Comparison of ENCODE assay signal across 13 mouse cellular contexts in genomic region chr16:50242444-50242843, GRCm38 (mm10).
DNase-seq lines count a peak whose midpoint lies in the region; ATAC-seq and TF ChIP-seq lines count a peak whose summit lies in the region.
"Had no signal": no experiment of that assay in that cellular context is flagged by ENCODE, and none has a peak within 500 bp of the region (broad histone marks: within the 10 kb centered on the region; RNA-seq: fewer than 3 reads in every experiment).

No protein-coding gene starts in this region.

- TF ChIP-seq EP300 in stomach, postnatal 0 days (optimal IDR thresholded peaks at IDR 0.05), result no peak

- H3K9me3 ChIP-seq in stomach, postnatal 0 days (ENCODE audit: control insufficient read depth, low read length), result no peaks in the 10 kb centered on the region
- H3K9me3 ChIP-seq: hindbrain, embryonic 12.5 days; limb, embryonic 10.5 days; liver, embryonic 15.5 days had no signal

- no peak overlapping the region for H3K4me3 ChIP-seq in layer of hippocampus, adult 2 months
- no peak overlapping the region for H3K4me3 ChIP-seq in stomach, postnatal 0 days (ENCODE audit: low read depth, low read length)
- H3K4me3 ChIP-seq: hindbrain, embryonic 12.5 days; limb, embryonic 10.5 days; liver, embryonic 15.5 days had no signal

- H3K4me1 ChIP-seq in stomach, postnatal 0 days (replicated peaks; ENCODE audit: control insufficient read depth, insufficient read depth), result no peaks in the 10 kb centered on the region
- H3K4me1 ChIP-seq: hindbrain, embryonic 12.5 days; limb, embryonic 10.5 days; liver, embryonic 15.5 days had no signal

- ATAC-seq in stomach, postnatal 0 days (ENCODE audit: low FRiP score, low TSS enrichment), result no peak

- H3K27ac ChIP-seq in layer of hippocampus, adult 2 months, result no peak overlapping the region
- H3K27ac ChIP-seq in stomach, postnatal 0 days (replicated peaks), result no peak overlapping the region
- H3K27ac ChIP-seq: hindbrain, embryonic 12.5 days; limb, embryonic 10.5 days; liver, embryonic 15.5 days had no signal

- DNase-seq in heart, postnatal 10 days, result peak; percentile 17 to 19
- no peak for DNase-seq in heart, postnatal 36 days
- DNase-seq in layer of hippocampus, adult 2 months (ENCODE audit: low spot score in 2 of 2), result no peak
- no peak for DNase-seq in layer of hippocampus, postnatal 25 days (ENCODE audit: extremely low spot score in 1 of 2, low spot score in 1 of 2)
- peak; percentile 40 to 48 for DNase-seq in right cerebral cortex, postnatal 10 days (ENCODE audit: low spot score in 2 of 2)
- DNase-seq in right cerebral cortex, postnatal 36 days (ENCODE audit: low spot score in 2 of 2), result no peak
- no peak for DNase-seq in stomach, postnatal 0 days (ENCODE audit: low spot score)
- no peak for DNase-seq in thymus, postnatal 36 days
- DNase-seq: adrenal gland, postnatal 25 days; spleen, adult 18-20 months had no signal

- peak; percentile 64 for TF ChIP-seq CTCF in layer of hippocampus, adult 2 months (conservative IDR thresholded peaks at IDR 0.05)
- TF ChIP-seq CTCF in stomach, postnatal 0 days (IDR thresholded peaks at IDR 0.05; ENCODE audit: low read depth), result peak; percentile 55

- H3K4me2 ChIP-seq in stomach, postnatal 0 days (replicated peaks; ENCODE audit: low read depth), result no peak overlapping the region
- H3K4me2 ChIP-seq: hindbrain, embryonic 12.5 days; liver, embryonic 15.5 days had no signal

- no peaks in the 10 kb centered on the region for H3K27me3 ChIP-seq in stomach, postnatal 0 days (ENCODE audit: control insufficient read depth, insufficient read depth, low read length)
- H3K27me3 ChIP-seq: hindbrain, embryonic 12.5 days; liver, embryonic 15.5 days had no signal

- intact Hi-C loops in heart, postnatal 10 days (cut with DNase I), result loop anchor here (10.0 kb wide), 1 partner anchor 738 kb away; no protein-coding TSS in a partner anchor
- intact Hi-C loops in heart, postnatal 36 days (cut with DNase I), result no loop called here

- no peak overlapping the region for H3K9ac ChIP-seq in stomach, postnatal 0 days (ENCODE audit: low read length)
- H3K9ac ChIP-seq: hindbrain, embryonic 12.5 days; liver, embryonic 15.5 days had no signal

- 58% methylated on average over 4 of the region's 4 CpGs for WGBS in stomach, postnatal 0 days

- no peaks in the 10 kb centered on the region for H3K36me3 ChIP-seq in stomach, postnatal 0 days (ENCODE audit: control insufficient read depth, insufficient read depth, low read length)
- H3K36me3 ChIP-seq: hindbrain, embryonic 12.5 days; liver, embryonic 15.5 days had no signal

Comparison
In these comparisons a context has a peak if more than half of its experiments do, and no peak if none do; other contexts are left out.
1. DNase-seq: peak in heart, postnatal 10 days (2 of 2) and right cerebral cortex, postnatal 10 days (2 of 2); none in heart, postnatal 36 days (0 of 2), layer of hippocampus, adult 2 months (0 of 2), layer of hippocampus, postnatal 25 days (0 of 2), right cerebral cortex, postnatal 36 days (0 of 2), stomach, postnatal 0 days (single experiment) and thymus, postnatal 36 days (0 of 2).